Mouse (Mus musculus): ENCODE measurements around the gene Atp2a2.

Atp2a2 gene

GRCm38 (mm10) chr5:122519043-122519660 is 17.1 kb upstream of the Atp2a2 start:
- DNase-seq = no peak

- no peak for DNase-seq
Measured at GRCm38 (mm10) chr5:122518247-122518646, 16.2 kb upstream of the Atp2a2 start.

GRCm38 (mm10) chr5:122516901-122517300 is 14.9 kb upstream of the Atp2a2 start:
- DNase-seq = no peak

GRCm38 (mm10) chr5:122516029-122516730 is 14.2 kb upstream of the Atp2a2 start:
- no peak for DNase-seq

- no peak for DNase-seq
Measured at GRCm38 (mm10) chr5:122514127-122514521, 12.1 kb upstream of the Atp2a2 start.

- no peak for DNase-seq
Measured at GRCm38 (mm10) chr5:122513421-122514126, 11.5 kb upstream of the Atp2a2 start.

GRCm38 (mm10) chr5:122512011-122512410 is 10.0 kb upstream of the Atp2a2 start:
- DNase-seq = no peak

GRCm38 (mm10) chr5:122511405-122511804 is 9.4 kb upstream of the Atp2a2 start:
- DNase-seq = no peak

- DNase-seq = no peak
Measured at GRCm38 (mm10) chr5:122510651-122511157, 8.7 kb upstream of the Atp2a2 start.

GRCm38 (mm10) chr5:122509608-122510007 is 7.6 kb upstream of the Atp2a2 start:
- no peak for DNase-seq

GRCm38 (mm10) chr5:122508861-122509306 is 6.9 kb upstream of the Atp2a2 start:
- DNase-seq = no peak

GRCm38 (mm10) chr5:122507396-122507795 is 5.4 kb upstream of the Atp2a2 start:
- no peak for DNase-seq

GRCm38 (mm10) chr5:122506462-122506861 is 4.4 kb upstream of the Atp2a2 start:
- no peak for DNase-seq

GRCm38 (mm10) chr5:122505554-122505953 is 3.5 kb upstream of the Atp2a2 start:
- no peak for DNase-seq

- DNase-seq = no peak
Measured at GRCm38 (mm10) chr5:122503760-122504119, 1.7 kb upstream of the Atp2a2 start.

- no peak for DNase-seq
Measured at GRCm38 (mm10) chr5:122503015-122503759, 1.2 kb upstream of the Atp2a2 start.

- DNase-seq = peak; percentile 53
Measured at GRCm38 (mm10) chr5:122501101-122502076, 636 bp downstream of the Atp2a2 start.

- DNase-seq = no peak
Measured at GRCm38 (mm10) chr5:122500563-122500962, 1.5 kb downstream of the Atp2a2 start.

GRCm38 (mm10) chr5:122500141-122500540 is 1.9 kb downstream of the Atp2a2 start:
- no peak for DNase-seq

- no peak for DNase-seq
Measured at GRCm38 (mm10) chr5:122498046-122498445, 4.0 kb downstream of the Atp2a2 start.

GRCm38 (mm10) chr5:122496990-122497389 is 5.0 kb downstream of the Atp2a2 start:
- DNase-seq = no peak

GRCm38 (mm10) chr5:122494449-122494848 is 7.6 kb downstream of the Atp2a2 start:
- no peak for DNase-seq

Data from right cerebral cortex, postnatal 25 days (tissue).